Mouse (Mus musculus) Patski (cell line): ENCODE data around the gene Nav3. TPM values are rescaled to one million over a fixed set of nuclear protein-coding genes. Genes with fewer than 3 reads are reported as not detected.

Source experiments
- ATAC-seq: fragments of 100-300 bp; one replicate; pipeline ENCODE4 v1.8.0; 2021
- CTCF ChIA-PET: fragments of 350-600 bp; sonication (Branson Sonifier 250); formaldehyde crosslinking; loops from one replicate; lab custom pipeline; 2022; ENCODE audit warnings: inconsistent platforms; lab: Charles Lee
- POLR2A ChIA-PET: fragments of 350-600 bp; sonication (Branson Sonifier 250); formaldehyde crosslinking; loops from one replicate; lab custom pipeline; 2022; ENCODE audit warnings: antibody characterized with exemption, inconsistent platforms; lab: Charles Lee
- DNase-seq: peaks from one replicate; pipeline ENCODE4 v3.0.0-alpha.2; 2011; ENCODE audit warnings: low read depth, low spot score
- H3K27me3 ChIP-seq: fragments of 371-371 bp; one replicate; pipeline ENCODE4 v1.5.1; 2021
- CTCF ChIP-seq: fragments of 100-300 bp; IDR thresholded peaks from one replicate; pipeline ENCODE4 v1.5.1; 2021
- in situ Hi-C: fragments of 300-500 bp; cut with MboI; formaldehyde crosslinking; loops from 3 replicates; pipeline ENCODE4 v1.11.1; 2018; ENCODE audit warnings: low pct_unique_long_range_greater_than_20kb, mixed read lengths
- polyA plus RNA-seq: library from polyadenylated mRNA; unstranded; gene quantifications from one replicate; pipeline ENCODE4 v1.2.3, GENCODE M21; 2021

The Nav3 gene
- polyA plus RNA-seq, 1 experiment from 2014 or later, result 2.4 TPM

DNA sequence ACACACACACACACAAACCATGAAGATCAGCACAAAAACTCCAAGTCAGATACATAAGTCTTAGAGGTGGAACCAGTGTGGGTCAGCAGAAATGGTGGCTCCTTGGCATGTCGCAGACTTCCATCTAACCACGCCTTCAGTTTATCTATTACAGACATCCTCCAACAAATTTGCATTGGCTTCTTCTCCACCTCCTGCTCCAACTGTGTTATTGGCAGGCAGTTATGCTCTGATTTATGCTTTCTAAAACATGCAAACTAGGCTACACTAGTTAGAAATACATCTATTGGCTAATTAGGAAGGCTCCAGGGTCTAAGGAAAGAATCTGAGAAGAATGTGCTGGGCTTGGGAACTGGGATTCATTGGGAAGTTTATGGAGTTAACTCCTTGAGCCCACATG lies 75.2 kb downstream of the Nav3 start:
- ChIA-PET POLR2A (no interaction called here), CTCF (no interaction called here)
- in situ Hi-C loops, result no loop called here
- no peak for ATAC-seq
- TF ChIP-seq CTCF, result no peak
- no peaks in the 10 kb centered on the region for H3K27me3 ChIP-seq
- DNase-seq, result no peak

- ATAC-seq, result no peak
- DNase-seq, result no peak
- in situ Hi-C loops, result no loop called here
- ChIA-PET POLR2A (no interaction called here), CTCF (no interaction called here)
- no peak for TF ChIP-seq CTCF
- H3K27me3 ChIP-seq, result no peaks in the 10 kb centered on the region
Measured at GRCm38 (mm10) chr10:110372724-110373455, 83.1 kb downstream of the Nav3 start.

DNA sequence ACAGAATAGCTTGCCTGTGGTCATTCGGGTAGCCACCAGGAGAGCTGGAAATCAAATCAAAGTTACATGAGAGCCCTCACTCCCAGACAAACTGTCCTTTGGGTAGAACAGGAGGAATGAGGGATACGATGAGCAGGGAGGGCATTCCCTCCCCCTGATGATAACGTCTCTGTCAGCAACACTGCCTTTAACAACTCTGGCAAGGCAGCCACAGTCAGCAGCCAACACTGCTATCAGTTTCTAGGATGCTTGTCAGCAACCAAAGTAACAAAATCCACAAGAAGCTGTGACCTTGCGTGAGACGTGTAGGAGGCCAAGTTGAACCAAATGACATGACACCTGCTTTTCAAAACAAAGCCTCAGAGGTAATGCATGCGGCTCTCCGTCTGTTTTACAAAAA lies 103.9 kb downstream of the Nav3 start:
- no peak for DNase-seq
- TF ChIP-seq CTCF, result no peak
- POLR2A ChIA-PET, result no interaction called here
- no peaks in the 10 kb centered on the region for H3K27me3 ChIP-seq
- in situ Hi-C loops, result no loop called here
- CTCF ChIA-PET, result no interaction called here
- ATAC-seq, result no peak

- H3K27me3 ChIP-seq, result peaks cover 8% of the 10 kb centered on the region
- DNase-seq, result no peak
- in situ Hi-C loops, result no loop called here
- POLR2A ChIA-PET, result no interaction called here
- TF ChIP-seq CTCF, result no peak
- CTCF ChIA-PET, result no interaction called here
- no peak for ATAC-seq
Measured at GRCm38 (mm10) chr10:110330030-110330429, 126.0 kb downstream of the Nav3 start.

GRCm38 (mm10) chr10:110329629-110330028 lies 126.4 kb downstream of the Nav3 start:
- H3K27me3 ChIP-seq, result peaks cover 8% of the 10 kb centered on the region
- no peak for TF ChIP-seq CTCF
- no peak for DNase-seq
- POLR2A ChIA-PET, result no interaction called here
- no peak for ATAC-seq
- CTCF ChIA-PET, result no interaction called here
- in situ Hi-C loops, result no loop called here

DNA sequence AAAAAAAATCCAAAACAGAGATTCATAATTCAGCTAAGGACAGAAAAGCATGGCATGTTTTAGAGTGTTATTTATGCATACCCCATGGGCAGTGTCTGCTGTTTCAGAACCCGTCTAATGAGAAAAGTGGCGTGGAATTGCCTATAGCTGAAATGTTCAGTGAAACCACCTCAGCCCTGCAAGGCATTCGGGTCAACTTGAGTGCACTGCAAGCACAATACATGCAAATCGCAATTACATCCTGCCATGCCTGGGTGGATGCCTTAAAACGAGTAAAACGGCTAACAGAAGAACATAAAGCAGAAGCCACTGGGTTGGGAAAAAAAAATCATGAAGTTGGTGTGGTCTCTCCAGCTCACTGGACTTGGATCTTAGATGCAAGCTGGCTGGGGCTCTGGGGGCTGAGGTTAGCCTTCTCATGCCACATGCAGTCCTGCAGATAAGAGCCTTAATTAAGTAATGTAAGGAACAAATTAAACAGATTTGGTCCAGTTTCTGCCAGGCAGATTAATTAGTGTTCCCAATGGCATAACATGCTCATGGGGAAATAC lies 133.8 kb downstream of the Nav3 start:
- ATAC-seq (no peak), DNase-seq (no peak)
- H3K27me3 ChIP-seq, result no peaks in the 10 kb centered on the region
- ChIA-PET CTCF (interaction anchor here (1.0 kb wide), 1 partner anchor 10 kb away, joined by 3 read pairs; no protein-coding TSS in a partner anchor), POLR2A (no interaction called here)
- in situ Hi-C loops, result no loop called here
- TF ChIP-seq CTCF, result no peak

GRCm38 (mm10) chr10:110317275-110317674 lies 138.7 kb downstream of the Nav3 start:
- in situ Hi-C loops, result no loop called here
- no peaks in the 10 kb centered on the region for H3K27me3 ChIP-seq
- ATAC-seq, result no peak
- POLR2A ChIA-PET, result no interaction called here
- DNase-seq, result no peak
- CTCF ChIA-PET, result no interaction called here
- no peak for TF ChIP-seq CTCF

GRCm38 (mm10) chr10:110314525-110314924 lies 141.5 kb downstream of the Nav3 start:
- in situ Hi-C loops, result no loop called here
- CTCF ChIA-PET, result no interaction called here
- no peaks in the 10 kb centered on the region for H3K27me3 ChIP-seq
- POLR2A ChIA-PET, result no interaction called here
- DNase-seq (no peak), ATAC-seq (no peak)
- no peak for TF ChIP-seq CTCF

DNA sequence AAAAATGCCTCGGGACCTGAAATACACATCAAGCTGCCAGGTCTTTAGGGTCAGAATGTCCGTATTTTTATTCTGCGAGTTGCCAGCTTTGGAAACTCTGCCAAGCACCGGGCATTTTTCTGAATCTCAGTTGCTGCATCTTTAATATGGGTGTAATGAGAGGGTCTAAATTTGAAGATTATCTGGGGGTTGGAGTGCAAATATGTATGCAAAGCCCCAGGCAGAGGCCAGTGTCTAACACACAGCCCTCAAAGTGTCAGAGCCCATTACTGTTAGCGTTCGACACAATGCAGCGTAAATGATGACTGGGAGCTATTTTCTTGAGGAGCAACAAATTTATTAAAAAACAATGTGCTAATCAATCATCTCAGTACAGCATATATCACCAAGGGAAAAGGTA lies 142.0 kb downstream of the Nav3 start:
- DNase-seq (no peak), ATAC-seq (no peak)
- POLR2A ChIA-PET, result no interaction called here
- H3K27me3 ChIP-seq, result no peaks in the 10 kb centered on the region
- CTCF ChIA-PET, result no interaction called here
- in situ Hi-C loops, result no loop called here
- no peak for TF ChIP-seq CTCF

GRCm38 (mm10) chr10:110309511-110309910 lies 146.5 kb downstream of the Nav3 start:
- CTCF ChIA-PET, result interaction anchor here (2.4 kb wide), 1 partner anchor 14 kb away, joined by 5 read pairs; no protein-coding TSS in a partner anchor
- no peak for TF ChIP-seq CTCF
- POLR2A ChIA-PET, result no interaction called here
- ATAC-seq (no peak), DNase-seq (no peak)
- in situ Hi-C loops, result no loop called here
- H3K27me3 ChIP-seq, result peaks cover 4% of the 10 kb centered on the region

- DNase-seq, result no peak
- in situ Hi-C loops, result no loop called here
- CTCF ChIA-PET, result no interaction called here
- no peak for ATAC-seq
- H3K27me3 ChIP-seq, result peaks cover 4% of the 10 kb centered on the region
- TF ChIP-seq CTCF, result no peak
- POLR2A ChIA-PET, result no interaction called here
Measured at GRCm38 (mm10) chr10:110305609-110306008, 150.4 kb downstream of the Nav3 start.
